In the genomic region with DNA sequence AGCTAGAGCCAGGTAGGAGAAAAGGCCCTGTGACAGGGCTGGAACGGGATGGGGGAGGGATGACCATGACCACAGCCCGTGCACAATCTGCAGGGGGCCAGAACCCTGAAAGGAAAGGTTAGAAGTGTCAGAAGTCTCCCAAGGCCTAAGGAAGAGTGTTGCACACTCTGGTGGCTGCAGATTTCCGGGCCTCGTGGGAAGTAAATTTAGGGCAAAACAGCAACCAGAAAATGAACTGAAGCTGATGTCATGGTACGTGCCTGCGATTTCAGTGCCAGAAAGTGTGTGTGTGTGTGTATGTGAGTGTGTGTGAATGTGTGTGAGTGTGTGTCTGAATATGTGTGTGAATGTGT, we compare ENCODE assay signal across 18 mouse cellular contexts.
DNase-seq lines count a peak whose midpoint lies in the region; ATAC-seq lines count a peak whose summit lies in the region.
"Had no signal": no experiment of that assay in that cellular context is flagged by ENCODE, and none has a peak within 500 bp of the region (broad histone marks: within the 10 kb centered on the region; RNA-seq: fewer than 3 reads in every experiment).

No protein-coding gene starts in this region.

- no peaks in the 10 kb centered on the region for H3K36me3 ChIP-seq in forebrain, embryonic 13.5 days (ENCODE audit: poor library complexity, severe bottlenecking)
- H3K36me3 ChIP-seq in forebrain, embryonic 15.5 days: no peaks in the 10 kb centered on the region
- no peaks in the 10 kb centered on the region for H3K36me3 ChIP-seq in liver, embryonic 15.5 days (replicated peaks)
- H3K36me3 ChIP-seq in liver, embryonic 11.5 days (ENCODE audit: control insufficient read depth, insufficient read depth, low read length): no peaks in the 10 kb centered on the region
- H3K36me3 ChIP-seq in limb, embryonic 10.5 days: no peaks in the 10 kb centered on the region
- H3K36me3 ChIP-seq: G1E had no signal

- peak overlapping the region; percentile 83; the same call in 1 of the 2 replicates for H3K27ac ChIP-seq in forebrain, embryonic 13.5 days
- H3K27ac ChIP-seq in forebrain, embryonic 15.5 days (replicated peaks): no peak overlapping the region
- H3K27ac ChIP-seq in liver, embryonic 15.5 days (replicated peaks): 0 out of 2 replicates have a peak overlapping the region, but pooled peaks have one; percentile 24
- H3K27ac ChIP-seq in liver, embryonic 11.5 days (ENCODE audit: low read depth, low read length): no peak overlapping the region
- H3K27ac ChIP-seq in limb, embryonic 10.5 days: 0 out of 2 replicates have a peak overlapping the region, but pooled peaks have one; percentile 27

- peaks cover 91% of the 10 kb centered on the region for H3K4me1 ChIP-seq in forebrain, embryonic 13.5 days
- peaks cover 67% of the 10 kb centered on the region for H3K4me1 ChIP-seq in forebrain, embryonic 15.5 days
- peaks cover 56% of the 10 kb centered on the region for H3K4me1 ChIP-seq in liver, embryonic 15.5 days (replicated peaks)
- peaks cover 36% of the 10 kb centered on the region for H3K4me1 ChIP-seq in liver, embryonic 11.5 days (replicated peaks; ENCODE audit: control insufficient read depth, insufficient read depth, low read length)
- H3K4me1 ChIP-seq in limb, embryonic 10.5 days: peaks cover 49% of the 10 kb centered on the region

- no peak overlapping the region for H3K9ac ChIP-seq in forebrain, embryonic 13.5 days
- H3K9ac ChIP-seq in forebrain, embryonic 15.5 days (replicated peaks): no peak overlapping the region
- H3K9ac ChIP-seq in liver, embryonic 15.5 days: no peak overlapping the region
- H3K9ac ChIP-seq in liver, embryonic 11.5 days (ENCODE audit: low read depth, low read length): no peak overlapping the region

- H3K4me2 ChIP-seq in forebrain, embryonic 13.5 days: no peak overlapping the region
- H3K4me2 ChIP-seq in forebrain, embryonic 15.5 days (replicated peaks): no peak overlapping the region
- no peak overlapping the region for H3K4me2 ChIP-seq in liver, embryonic 15.5 days
- H3K4me2 ChIP-seq in liver, embryonic 11.5 days: no peak overlapping the region
- H3K4me2 ChIP-seq: midbrain, embryonic 11.5 days had no signal

- ATAC-seq in forebrain, embryonic 13.5 days: no peak
- no peak for ATAC-seq in forebrain, embryonic 15.5 days (replicated peaks)
- no peak for ATAC-seq in liver, embryonic 15.5 days (ENCODE audit: insufficient read depth)
- no peak for ATAC-seq in liver, embryonic 11.5 days (replicated peaks; ENCODE audit: low FRiP score)
- ATAC-seq: forebrain, embryonic 14.5 days; intestine, postnatal 0 days had no signal

- DNase-seq in liver, embryonic 11.5 days (ENCODE audit: low spot score): no peak
- DNase-seq in CD4-positive helper T cell, adult 2 months (ENCODE audit: low read depth, low spot score): peak; percentile 31
- DNase-seq in limb, embryonic 10.5 days (ENCODE audit: low spot score): no peak
- no peak for DNase-seq in layer of hippocampus, postnatal 14 days (ENCODE audit: low spot score in 2 of 2)
- DNase-seq: adrenal gland, adult 8-10 months; cerebellum, adult 8-10 months; heart, postnatal 4 days; kidney, postnatal 14 days; lung, postnatal 36 days; right cerebral cortex, adult 18-20 months; spleen, adult 18-20 months had no signal

- H3K27me3 ChIP-seq in forebrain, embryonic 13.5 days: no peaks in the 10 kb centered on the region
- no peaks in the 10 kb centered on the region for H3K27me3 ChIP-seq in forebrain, embryonic 15.5 days
- peaks cover 11% of the 10 kb centered on the region for H3K27me3 ChIP-seq in liver, embryonic 15.5 days
- no peaks in the 10 kb centered on the region for H3K27me3 ChIP-seq in liver, embryonic 11.5 days (replicated peaks; ENCODE audit: control insufficient read depth, insufficient read depth, low read length)
- H3K27me3 ChIP-seq in limb, embryonic 10.5 days (ENCODE audit: low read depth, poor library complexity, severe bottlenecking): peaks cover 53% of the 10 kb centered on the region

- 57% methylated on average over 6 of the region's 6 CpGs for WGBS in forebrain, embryonic 13.5 days
- WGBS in forebrain, embryonic 15.5 days: 60% methylated on average over 6 of the region's 6 CpGs
- 33% methylated on average over 6 of the region's 6 CpGs for WGBS in liver, embryonic 15.5 days (ENCODE audit: insufficient replicate concordance)
- WGBS in liver, embryonic 11.5 days: 49% methylated on average over 6 of the region's 6 CpGs
- 76% methylated on average over 6 of the region's 6 CpGs for WGBS in limb, embryonic 10.5 days

- no peaks in the 10 kb centered on the region for H3K9me3 ChIP-seq in forebrain, embryonic 13.5 days (replicated peaks)
- no peaks in the 10 kb centered on the region for H3K9me3 ChIP-seq in forebrain, embryonic 15.5 days
- no peaks in the 10 kb centered on the region for H3K9me3 ChIP-seq in liver, embryonic 15.5 days (replicated peaks)
- no peaks in the 10 kb centered on the region for H3K9me3 ChIP-seq in liver, embryonic 11.5 days (ENCODE audit: control insufficient read depth, low read length)
- H3K9me3 ChIP-seq in limb, embryonic 10.5 days (replicated peaks): no peaks in the 10 kb centered on the region

- H3K4me3 ChIP-seq in forebrain, embryonic 13.5 days: no peak overlapping the region
- no peak overlapping the region for H3K4me3 ChIP-seq in forebrain, embryonic 15.5 days
- no peak overlapping the region for H3K4me3 ChIP-seq in liver, embryonic 15.5 days (replicated peaks)
- no peak overlapping the region for H3K4me3 ChIP-seq in liver, embryonic 11.5 days (ENCODE audit: low read depth, low read length)
- no peak overlapping the region for H3K4me3 ChIP-seq in limb, embryonic 10.5 days

Comparison
In these comparisons a context has a peak if more than half of its experiments do, and no peak if none do; other contexts are left out.
1. H3K27ac ChIP-seq: peak in forebrain, embryonic 13.5 days (single experiment), liver, embryonic 15.5 days (single experiment) and limb, embryonic 10.5 days (single experiment); none in forebrain, embryonic 15.5 days (single experiment) and liver, embryonic 11.5 days (single experiment).